Mouse (Mus musculus): ENCODE data around the gene Tmem100. TPM values are rescaled to one million over a fixed set of nuclear protein-coding genes. Genes with fewer than 3 reads are reported as not detected.
A peak's percentile ranks its signal among the peaks of the same experiment; 100 is the strongest.

Gene Tmem100
- polyA plus RNA-seq, 1 experiment from 2014 or later = 5.8 TPM

DNA sequence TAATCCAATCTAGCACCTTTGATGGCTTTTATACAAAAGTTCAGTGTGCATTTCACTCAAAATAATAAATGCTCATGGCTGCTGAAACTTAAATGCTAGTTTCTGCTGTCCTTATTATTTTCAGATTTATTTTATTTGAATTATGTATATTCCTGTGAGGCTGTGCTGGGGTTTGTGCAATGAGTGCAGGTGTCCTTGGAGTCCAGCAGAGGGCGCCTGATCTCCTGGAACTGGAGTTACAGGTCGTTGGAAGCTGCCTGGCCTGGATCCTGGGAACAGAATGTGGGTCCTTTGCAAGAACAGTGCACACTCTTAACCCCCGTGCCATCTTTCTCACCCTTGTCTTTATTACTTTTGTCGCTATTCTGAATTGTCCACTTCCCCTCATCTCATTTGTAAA lies 6.3 kb downstream of the Tmem100 start:
- Histone ChIP-seq H3K36me3 (ENCODE audit: control insufficient read depth, insufficient read depth, low read length) (no peaks in the 10 kb centered on the region), H3K27ac (ENCODE audit: low read depth, low read length) (no peak overlapping the region), H3K9ac (ENCODE audit: low read length) (no peak overlapping the region), H3K4me1 (replicated peaks; ENCODE audit: control insufficient read depth, insufficient read depth, low read length) (no peaks in the 10 kb centered on the region), H3K27me3 (ENCODE audit: control insufficient read depth, insufficient read depth, low read length) (peaks cover 7% of the 10 kb centered on the region), H3K4me2 (ENCODE audit: low read depth, low read length, severe bottlenecking) (no peak overlapping the region), H3K9me3 (ENCODE audit: control insufficient read depth, low read length) (no peaks in the 10 kb centered on the region), H3K4me3 (ENCODE audit: low read depth, low read length) (no peak overlapping the region)
- no peak for ATAC-seq (replicated peaks; ENCODE audit: low FRiP score)
- DNase-seq (ENCODE audit: low spot score) = no peak
- WGBS = 92% methylated on average over 4 of the region's 4 CpGs

DNA sequence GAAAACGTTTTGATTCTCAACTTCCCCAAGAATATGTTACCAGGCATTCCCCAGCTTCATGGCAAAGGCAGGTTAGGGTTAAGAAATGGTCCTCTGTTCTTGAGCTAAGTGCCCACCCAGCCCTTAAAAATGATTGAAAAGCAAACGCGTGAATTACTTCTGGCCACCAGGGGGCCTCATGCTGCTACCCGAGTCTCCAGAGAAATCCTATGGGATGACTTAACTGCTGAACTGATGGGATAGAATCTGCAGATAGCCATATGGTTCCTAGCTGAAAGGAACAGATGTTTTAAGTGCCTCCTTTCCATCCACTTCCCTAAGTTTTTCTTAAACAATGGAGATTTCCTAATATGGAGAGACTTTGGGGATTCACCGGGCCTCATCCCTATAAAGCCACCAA lies 7.9 kb downstream of the Tmem100 start:
- Histone ChIP-seq H3K4me1 (replicated peaks; ENCODE audit: control insufficient read depth, insufficient read depth, low read length) (no peaks in the 10 kb centered on the region), H3K9ac (ENCODE audit: low read length) (no peak overlapping the region), H3K4me3 (ENCODE audit: low read depth, low read length) (no peak overlapping the region), H3K27me3 (ENCODE audit: control insufficient read depth, insufficient read depth, low read length) (no peaks in the 10 kb centered on the region), H3K27ac (ENCODE audit: low read depth, low read length) (no peak overlapping the region), H3K4me2 (ENCODE audit: low read depth, low read length, severe bottlenecking) (no peak overlapping the region), H3K9me3 (ENCODE audit: control insufficient read depth, low read length) (no peaks in the 10 kb centered on the region), H3K36me3 (ENCODE audit: control insufficient read depth, insufficient read depth, low read length) (no peaks in the 10 kb centered on the region)
- WGBS = 24% methylated on average over 5 of the region's 5 CpGs
- ATAC-seq (replicated peaks; ENCODE audit: low FRiP score) (no peak), DNase-seq (ENCODE audit: low spot score) (peak; percentile 69)

DNA sequence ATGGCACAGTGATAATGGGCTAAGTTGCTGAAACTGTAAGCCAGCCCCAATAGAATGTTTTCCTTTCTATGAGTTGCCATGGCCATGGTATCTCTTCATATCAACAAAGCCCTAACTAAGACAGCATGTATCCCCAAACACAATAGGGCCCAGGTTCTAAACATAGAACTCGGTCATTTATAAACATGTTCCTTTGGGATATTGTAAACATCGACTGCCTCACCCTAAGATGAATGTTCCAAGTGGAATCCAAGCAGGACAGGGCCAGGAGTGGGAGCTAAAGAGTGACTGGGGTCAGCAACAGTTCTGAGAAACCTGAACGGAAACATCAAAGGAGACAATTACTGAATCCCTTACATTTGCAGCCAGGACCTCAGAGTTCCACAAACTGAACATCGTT lies 14.3 kb downstream of the Tmem100 start:
- no peak overlapping the region for H3K4me2 ChIP-seq (ENCODE audit: low read depth, low read length, severe bottlenecking)
- WGBS = 89% methylated on average over 4 of the region's 4 CpGs
- H3K9ac ChIP-seq (ENCODE audit: low read length) = no peak overlapping the region
- no peaks in the 10 kb centered on the region for H3K4me1 ChIP-seq (replicated peaks; ENCODE audit: control insufficient read depth, insufficient read depth, low read length)
- no peaks in the 10 kb centered on the region for H3K9me3 ChIP-seq (ENCODE audit: control insufficient read depth, low read length)
- no peak for ATAC-seq (replicated peaks; ENCODE audit: low FRiP score)
- H3K36me3 ChIP-seq (ENCODE audit: control insufficient read depth, insufficient read depth, low read length) = no peaks in the 10 kb centered on the region
- no peak overlapping the region for H3K4me3 ChIP-seq (ENCODE audit: low read depth, low read length)
- no peak for DNase-seq (ENCODE audit: low spot score)
- H3K27me3 ChIP-seq (ENCODE audit: control insufficient read depth, insufficient read depth, low read length) = no peaks in the 10 kb centered on the region
- H3K27ac ChIP-seq (ENCODE audit: low read depth, low read length) = no peak overlapping the region

DNA sequence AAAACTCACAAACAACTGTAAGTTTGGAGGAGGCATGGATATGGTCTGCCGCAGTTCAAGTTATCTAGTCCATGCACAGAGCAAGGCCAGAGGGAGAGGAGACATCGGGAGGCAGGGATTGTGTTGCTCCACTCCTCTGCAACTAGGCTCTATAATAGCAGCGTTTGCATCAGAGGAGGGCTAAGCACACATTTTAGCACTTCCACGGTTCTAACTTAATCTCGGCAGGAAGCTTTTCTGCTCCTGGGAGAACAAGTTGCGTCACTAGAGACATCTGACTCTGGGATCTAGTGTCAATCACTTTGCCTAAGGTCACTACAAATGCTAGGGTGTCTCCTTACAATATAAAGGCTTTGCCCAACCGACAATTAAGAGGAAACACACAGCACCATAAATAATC lies 16.1 kb downstream of the Tmem100 start:
- Histone ChIP-seq H3K27me3 (ENCODE audit: control insufficient read depth, insufficient read depth, low read length) (no peaks in the 10 kb centered on the region), H3K9me3 (ENCODE audit: control insufficient read depth, low read length) (no peaks in the 10 kb centered on the region), H3K9ac (ENCODE audit: low read length) (no peak overlapping the region), H3K36me3 (ENCODE audit: control insufficient read depth, insufficient read depth, low read length) (no peaks in the 10 kb centered on the region), H3K27ac (ENCODE audit: low read depth, low read length) (no peak overlapping the region), H3K4me1 (replicated peaks; ENCODE audit: control insufficient read depth, insufficient read depth, low read length) (no peaks in the 10 kb centered on the region), H3K4me3 (ENCODE audit: low read depth, low read length) (no peak overlapping the region), H3K4me2 (ENCODE audit: low read depth, low read length, severe bottlenecking) (no peak overlapping the region)
- WGBS = 52% methylated on average over 7 of the region's 7 CpGs
- DNase-seq (ENCODE audit: low spot score) = no peak
- ATAC-seq (replicated peaks; ENCODE audit: low FRiP score) = no peak

DNA sequence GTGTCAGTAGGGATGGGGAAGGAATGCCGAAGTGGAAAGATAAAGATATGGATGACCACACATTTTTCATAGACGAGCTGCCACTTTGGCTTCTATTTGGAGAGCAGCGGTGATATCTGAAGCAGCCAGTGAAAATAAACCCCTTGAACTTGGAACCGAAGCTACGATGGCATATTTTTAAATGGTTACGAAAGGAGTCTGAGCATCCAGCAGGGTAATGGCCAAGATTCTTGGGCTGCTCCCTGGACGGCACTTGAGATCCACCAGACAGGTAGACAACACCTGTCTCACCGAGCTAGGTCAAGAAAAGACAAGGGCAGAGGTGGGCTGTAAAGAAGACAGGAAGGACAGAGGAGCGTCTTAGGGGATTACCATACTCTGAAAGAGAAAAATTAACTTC lies 17.1 kb downstream of the Tmem100 start:
- H3K27me3 ChIP-seq (ENCODE audit: control insufficient read depth, insufficient read depth, low read length) = no peaks in the 10 kb centered on the region
- no peaks in the 10 kb centered on the region for H3K9me3 ChIP-seq (ENCODE audit: control insufficient read depth, low read length)
- DNase-seq (ENCODE audit: low spot score) = no peak
- ATAC-seq (replicated peaks; ENCODE audit: low FRiP score) = no peak
- no peaks in the 10 kb centered on the region for H3K4me1 ChIP-seq (replicated peaks; ENCODE audit: control insufficient read depth, insufficient read depth, low read length)
- H3K4me2 ChIP-seq (ENCODE audit: low read depth, low read length, severe bottlenecking) = no peak overlapping the region
- H3K9ac ChIP-seq (ENCODE audit: low read length) = no peak overlapping the region
- no peaks in the 10 kb centered on the region for H3K36me3 ChIP-seq (ENCODE audit: control insufficient read depth, insufficient read depth, low read length)
- 94% methylated on average over 9 of the region's 9 CpGs for WGBS
- no peak overlapping the region for H3K4me3 ChIP-seq (ENCODE audit: low read depth, low read length)
- no peak overlapping the region for H3K27ac ChIP-seq (ENCODE audit: low read depth, low read length)

DNA sequence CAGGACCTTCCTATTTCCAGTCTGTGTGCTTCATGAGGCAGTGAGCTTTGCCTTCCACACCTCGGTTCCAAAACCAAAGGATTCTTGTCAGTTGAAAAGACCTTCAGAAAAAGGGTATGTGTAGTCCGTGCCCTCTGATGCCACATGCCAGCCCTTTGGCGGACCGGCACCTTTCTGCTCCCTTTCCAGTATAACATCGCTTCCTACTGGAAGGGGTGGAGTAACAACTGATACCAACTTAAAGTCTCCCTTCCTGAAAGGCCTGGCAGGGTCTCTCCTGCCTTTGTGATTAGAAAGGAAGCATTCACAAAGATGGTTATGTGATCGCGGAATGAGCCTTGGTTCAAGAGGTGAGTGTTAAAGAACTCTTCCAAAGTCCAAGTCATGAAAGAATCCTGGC lies 19.9 kb downstream of the Tmem100 start:
- no peak overlapping the region for H3K4me2 ChIP-seq (ENCODE audit: low read depth, low read length, severe bottlenecking)

DNA sequence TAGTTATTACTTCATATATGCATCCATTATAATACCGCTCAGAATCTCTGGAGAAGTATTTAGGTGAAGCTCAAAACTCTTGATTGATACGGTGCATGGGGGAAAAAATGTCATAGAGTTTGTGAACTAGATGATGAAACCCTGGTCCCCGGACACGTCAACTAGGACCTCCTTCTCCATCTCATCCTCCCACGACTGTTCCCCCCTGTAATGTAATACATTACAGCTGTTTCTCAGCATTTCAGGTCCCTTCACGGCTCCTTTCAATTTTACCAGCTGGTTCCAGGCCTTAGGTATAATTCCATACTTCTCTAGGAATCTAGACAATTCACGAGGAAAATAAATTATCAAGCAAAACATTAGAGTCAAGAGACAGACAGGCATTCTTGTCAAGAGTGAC lies 22.6 kb downstream of the Tmem100 start:
- no peak overlapping the region for H3K27ac ChIP-seq (ENCODE audit: low read depth, low read length)
- DNase-seq (ENCODE audit: low spot score) (no peak), ATAC-seq (replicated peaks; ENCODE audit: low FRiP score) (no peak)
- WGBS = 84% methylated on average over 7 of the region's 7 CpGs
- no peak overlapping the region for H3K9ac ChIP-seq (ENCODE audit: low read length)
- H3K4me1 ChIP-seq (replicated peaks; ENCODE audit: control insufficient read depth, insufficient read depth, low read length) = no peaks in the 10 kb centered on the region
- H3K4me2 ChIP-seq (ENCODE audit: low read depth, low read length, severe bottlenecking) = no peak overlapping the region
- H3K9me3 ChIP-seq (ENCODE audit: control insufficient read depth, low read length) = no peaks in the 10 kb centered on the region
- no peaks in the 10 kb centered on the region for H3K27me3 ChIP-seq (ENCODE audit: control insufficient read depth, insufficient read depth, low read length)
- H3K36me3 ChIP-seq (ENCODE audit: control insufficient read depth, insufficient read depth, low read length) = no peaks in the 10 kb centered on the region
- H3K4me3 ChIP-seq (ENCODE audit: low read depth, low read length) = no peak overlapping the region

More for the DNA sequence above, 19.9 kb downstream of the Tmem100 start:
- Histone ChIP-seq H3K4me3 (ENCODE audit: low read depth, low read length) (no peak overlapping the region), H3K9me3 (ENCODE audit: control insufficient read depth, low read length) (no peaks in the 10 kb centered on the region), H3K27me3 (ENCODE audit: control insufficient read depth, insufficient read depth, low read length) (no peaks in the 10 kb centered on the region), H3K27ac (ENCODE audit: low read depth, low read length) (no peak overlapping the region), H3K36me3 (ENCODE audit: control insufficient read depth, insufficient read depth, low read length) (no peaks in the 10 kb centered on the region), H3K4me1 (replicated peaks; ENCODE audit: control insufficient read depth, insufficient read depth, low read length) (no peaks in the 10 kb centered on the region), H3K9ac (ENCODE audit: low read length) (no peak overlapping the region)
- no peak for ATAC-seq (replicated peaks; ENCODE audit: low FRiP score)
- DNase-seq (ENCODE audit: low spot score) = no peak
- 92% methylated on average over 7 of the region's 7 CpGs for WGBS

DNA sequence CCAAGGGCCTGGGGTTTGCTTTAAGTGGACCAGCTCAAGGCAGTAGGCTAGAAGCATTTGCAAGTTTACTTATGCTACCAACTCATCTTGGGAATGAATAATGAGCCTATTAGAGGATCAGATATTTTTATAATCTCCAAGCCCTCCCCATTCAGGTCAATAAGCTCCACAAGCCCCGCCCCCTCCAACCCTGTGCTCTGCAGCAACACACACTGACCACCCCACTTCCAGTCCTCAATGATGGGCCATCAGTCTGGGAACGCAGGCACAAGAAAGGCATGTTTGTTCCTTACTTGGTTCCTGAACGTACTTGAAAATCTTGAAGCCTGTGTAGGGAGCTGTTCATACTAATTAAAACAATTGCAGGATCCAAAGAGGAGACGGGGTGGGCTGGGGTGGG lies 23.7 kb downstream of the Tmem100 start:
- Histone ChIP-seq H3K4me1 (replicated peaks; ENCODE audit: control insufficient read depth, insufficient read depth, low read length) (no peaks in the 10 kb centered on the region), H3K27ac (ENCODE audit: low read depth, low read length) (no peak overlapping the region), H3K9me3 (ENCODE audit: control insufficient read depth, low read length) (no peaks in the 10 kb centered on the region), H3K9ac (ENCODE audit: low read length) (no peak overlapping the region), H3K4me3 (ENCODE audit: low read depth, low read length) (no peak overlapping the region), H3K4me2 (ENCODE audit: low read depth, low read length, severe bottlenecking) (no peak overlapping the region), H3K36me3 (ENCODE audit: control insufficient read depth, insufficient read depth, low read length) (no peaks in the 10 kb centered on the region), H3K27me3 (ENCODE audit: control insufficient read depth, insufficient read depth, low read length) (no peaks in the 10 kb centered on the region)
- ATAC-seq (replicated peaks; ENCODE audit: low FRiP score) (no peak), DNase-seq (ENCODE audit: low spot score) (no peak)
- WGBS = 77% methylated on average over 4 of the region's 4 CpGs

DNA sequence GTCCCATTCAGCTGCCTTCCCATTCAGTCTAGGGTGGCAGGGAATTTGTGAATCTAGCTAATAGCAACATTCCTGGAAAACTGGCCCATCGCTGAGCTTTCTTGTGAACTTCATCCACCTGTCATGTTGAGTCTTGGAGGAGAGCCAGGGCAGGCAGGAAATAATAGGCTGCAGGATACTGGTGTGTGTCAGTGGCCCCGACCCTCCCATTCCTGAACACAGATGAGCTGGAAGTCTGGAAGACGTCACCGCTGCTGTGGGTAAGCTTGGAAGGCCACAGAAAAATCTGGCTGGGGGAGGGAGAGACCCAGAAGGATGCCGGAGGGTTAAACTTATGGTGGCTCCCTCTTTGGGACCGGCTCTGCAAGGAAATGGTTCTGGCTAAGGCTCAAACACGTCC lies 24.3 kb downstream of the Tmem100 start:
- 73% methylated on average over 7 of the region's 7 CpGs for WGBS
- Histone ChIP-seq H3K9me3 (ENCODE audit: control insufficient read depth, low read length) (no peaks in the 10 kb centered on the region), H3K9ac (ENCODE audit: low read length) (no peak overlapping the region), H3K4me3 (ENCODE audit: low read depth, low read length) (no peak overlapping the region), H3K4me1 (replicated peaks; ENCODE audit: control insufficient read depth, insufficient read depth, low read length) (no peaks in the 10 kb centered on the region), H3K4me2 (ENCODE audit: low read depth, low read length, severe bottlenecking) (no peak overlapping the region), H3K27me3 (ENCODE audit: control insufficient read depth, insufficient read depth, low read length) (no peaks in the 10 kb centered on the region), H3K27ac (ENCODE audit: low read depth, low read length) (no peak overlapping the region), H3K36me3 (ENCODE audit: control insufficient read depth, insufficient read depth, low read length) (no peaks in the 10 kb centered on the region)
- no peak for DNase-seq (ENCODE audit: low spot score)
- ATAC-seq (replicated peaks; ENCODE audit: low FRiP score) = no peak

Measured in forebrain, embryonic 11.5 days (tissue).